Mouse (Mus musculus) forebrain, embryonic 15.5 days (tissue): ENCODE measurements at regions not wholly inside any gene's neighbourhood (a gene's known extent, or its start where the extent isn't known, plus 50 kb on each side); places are given as distances from the start of the nearest gene placed in this dataset.
"Not testable (repeated sequence)": the region's sequence is repeated elsewhere in the genome, so short reads cannot be mapped to it uniquely, and the experiment has no call there.

Source experiments
- ATAC-seq: fragments of 200-750 bp; cut with Nextera tagmentation; replicated peaks from 2 replicates; pipeline ENCODE4 v1.8.0; 2017; ENCODE audit warnings: mild to moderate bottlenecking, moderate TSS enrichment, moderate library complexity
- H3K27ac ChIP-seq: fragments of 300-500 bp; sonication (generic); replicated peaks from 2 replicates; pipeline ENCODE4 v1.5.1; 2015; ENCODE audit warnings: mild to moderate bottlenecking, inconsistent platforms
- H3K27me3 ChIP-seq: fragments of 300-500 bp; sonication (generic); 2 replicates; pipeline ENCODE4 v1.6.1; 2015; ENCODE audit warnings: inconsistent platforms
- H3K36me3 ChIP-seq: fragments of 300-500 bp; sonication (generic); 2 replicates; pipeline ENCODE4 v1.6.1; 2015; ENCODE audit warnings: mild to moderate bottlenecking, inconsistent platforms
- H3K4me1 ChIP-seq: fragments of 300-500 bp; sonication (generic); 2 replicates; pipeline ENCODE4 v1.6.1; 2015; ENCODE audit warnings: inconsistent platforms
- H3K4me2 ChIP-seq: fragments of 300-500 bp; sonication (generic); replicated peaks from 2 replicates; pipeline ENCODE4 v1.6.1; 2015; ENCODE audit warnings: mild to moderate bottlenecking, inconsistent platforms
- H3K4me3 ChIP-seq: fragments of 300-500 bp; sonication (generic); 2 replicates; pipeline ENCODE4 v1.5.1; 2015; ENCODE audit warnings: mild to moderate bottlenecking, inconsistent platforms
- H3K9ac ChIP-seq: fragments of 300-500 bp; sonication (generic); replicated peaks from 2 replicates; pipeline ENCODE4 v1.6.1; 2015; ENCODE audit warnings: mild to moderate bottlenecking, inconsistent platforms
- H3K9me3 ChIP-seq: fragments of 300-500 bp; sonication (generic); 2 replicates; pipeline ENCODE4 v1.6.1; 2016; ENCODE audit warnings: inconsistent platforms
- WGBS: fragments of 180-500 bp; shearing (Covaris S2); methylation state at CpG from one replicate; pipeline ENCODE4 v1.1.7; 2015; ENCODE audit warnings: mixed read lengths; 5-methylcytosine and 5-hydroxymethylcytosine counted together

GRCm38 (mm10) chr1:80969927-80970326, 106.8 kb upstream of the Nyap2 start:
- ATAC-seq: no peak
- Histone ChIP-seq H3K27ac (no peak overlapping the region), H3K4me1 (no peaks in the 10 kb centered on the region), H3K4me3 (no peak overlapping the region), H3K36me3 (no peaks in the 10 kb centered on the region), H3K4me2 (no peak overlapping the region), H3K27me3 (no peaks in the 10 kb centered on the region), H3K9me3 (no peaks in the 10 kb centered on the region), H3K9ac (no peak overlapping the region)

GRCm38 (mm10) chr1:80969194-80969593, 107.6 kb upstream of the Nyap2 start:
- ATAC-seq: no peak
- Histone ChIP-seq H3K4me1 (no peaks in the 10 kb centered on the region), H3K9me3 (no peaks in the 10 kb centered on the region), H3K36me3 (no peaks in the 10 kb centered on the region), H3K27me3 (no peaks in the 10 kb centered on the region), H3K4me2 (no peak overlapping the region), H3K4me3 (no peak overlapping the region), H3K27ac (no peak overlapping the region), H3K9ac (no peak overlapping the region)
- 88% methylated on average over 1 of the region's 1 CpGs for WGBS

- no peak overlapping the region for H3K4me2 ChIP-seq
- H3K27me3 ChIP-seq: no peaks in the 10 kb centered on the region
- no peak for ATAC-seq
- H3K9ac ChIP-seq: no peak overlapping the region
- H3K9me3 ChIP-seq: no peaks in the 10 kb centered on the region
- H3K4me1 ChIP-seq: no peaks in the 10 kb centered on the region
- H3K27ac ChIP-seq: no peak overlapping the region
- WGBS: 80% methylated on average over 2 of the region's 2 CpGs
- H3K4me3 ChIP-seq: no peak overlapping the region
- H3K36me3 ChIP-seq: no peaks in the 10 kb centered on the region
Measured at GRCm38 (mm10) chr1:80965792-80966191, 111.0 kb upstream of the Nyap2 start.

GRCm38 (mm10) chr1:80964376-80964775, 112.4 kb upstream of the Nyap2 start:
- Histone ChIP-seq H3K9me3 (no peaks in the 10 kb centered on the region), H3K4me3 (no peak overlapping the region)
- WGBS: 86% methylated on average over 5 of the region's 5 CpGs

GRCm38 (mm10) chr1:80963838-80964237, 112.9 kb upstream of the Nyap2 start:
- H3K27me3 ChIP-seq: no peaks in the 10 kb centered on the region
- 57% methylated on average over 1 of the region's 1 CpGs for WGBS
- H3K4me1 ChIP-seq: no peaks in the 10 kb centered on the region
- no peak overlapping the region for H3K4me2 ChIP-seq
- H3K27ac ChIP-seq: no peak overlapping the region
- H3K36me3 ChIP-seq: no peaks in the 10 kb centered on the region
- no peak overlapping the region for H3K4me3 ChIP-seq
- peak; percentile 88 for ATAC-seq
- H3K9ac ChIP-seq: no peak overlapping the region
- H3K9me3 ChIP-seq: no peaks in the 10 kb centered on the region

More at GRCm38 (mm10) chr1:80964376-80964775, 112.4 kb upstream of the Nyap2 start:
- H3K36me3 ChIP-seq: no peaks in the 10 kb centered on the region
- H3K9ac ChIP-seq: no peak overlapping the region
- no peaks in the 10 kb centered on the region for H3K27me3 ChIP-seq
- no peak overlapping the region for H3K4me2 ChIP-seq
- no peak for ATAC-seq
- H3K27ac ChIP-seq: no peak overlapping the region
- no peaks in the 10 kb centered on the region for H3K4me1 ChIP-seq

- 92% methylated on average over 4 of the region's 4 CpGs for WGBS
- Histone ChIP-seq H3K9me3 (no peaks in the 10 kb centered on the region), H3K4me1 (no peaks in the 10 kb centered on the region), H3K27ac (no peak overlapping the region), H3K4me2 (no peak overlapping the region), H3K27me3 (no peaks in the 10 kb centered on the region), H3K4me3 (no peak overlapping the region), H3K36me3 (no peaks in the 10 kb centered on the region), H3K9ac (no peak overlapping the region)
- ATAC-seq: no peak
Measured at GRCm38 (mm10) chr1:80950406-80950805, 126.3 kb upstream of the Nyap2 start.

GRCm38 (mm10) chr1:80946049-80946448, 130.7 kb upstream of the Nyap2 start:
- not testable (repeated sequence) for H3K4me2 ChIP-seq, H3K4me1 ChIP-seq, ATAC-seq, H3K9ac ChIP-seq, H3K27ac ChIP-seq, H3K27me3 ChIP-seq, H3K36me3 ChIP-seq, H3K9me3 ChIP-seq, H3K4me3 ChIP-seq

- H3K4me2 ChIP-seq: no peak overlapping the region
- no peak overlapping the region for H3K27ac ChIP-seq
- H3K4me3 ChIP-seq: no peak overlapping the region
- no peaks in the 10 kb centered on the region for H3K36me3 ChIP-seq
- H3K4me1 ChIP-seq: no peaks in the 10 kb centered on the region
- no peak overlapping the region for H3K9ac ChIP-seq
- ATAC-seq: no peak
- H3K9me3 ChIP-seq: no peaks in the 10 kb centered on the region
- 55% methylated on average over 4 of the region's 4 CpGs for WGBS
- H3K27me3 ChIP-seq: no peaks in the 10 kb centered on the region
Measured at GRCm38 (mm10) chr1:80939372-80939771, 137.4 kb upstream of the Nyap2 start.

- H3K27ac ChIP-seq: no peak overlapping the region
- no peak overlapping the region for H3K4me2 ChIP-seq
Measured at GRCm38 (mm10) chr1:80899281-80899680, 141.0 kb upstream of the Dock10 start.

GRCm38 (mm10) chr1:80874140-80874849, 116.0 kb upstream of the Dock10 start:
- Histone ChIP-seq H3K36me3 (no peaks in the 10 kb centered on the region), H3K4me3 (no peak overlapping the region), H3K9me3 (no peaks in the 10 kb centered on the region), H3K4me1 (no peaks in the 10 kb centered on the region), H3K4me2 (no peak overlapping the region), H3K27ac (no peak overlapping the region), H3K27me3 (no peaks in the 10 kb centered on the region), H3K9ac (no peak overlapping the region)
- WGBS: 84% methylated on average over 4 of the region's 4 CpGs
- no peak for ATAC-seq

More at GRCm38 (mm10) chr1:80899281-80899680, 141.0 kb upstream of the Dock10 start:
- Histone ChIP-seq H3K9ac (no peak overlapping the region), H3K4me3 (no peak overlapping the region), H3K9me3 (no peaks in the 10 kb centered on the region), H3K4me1 (no peaks in the 10 kb centered on the region), H3K27me3 (no peaks in the 10 kb centered on the region), H3K36me3 (no peaks in the 10 kb centered on the region)
- no peak for ATAC-seq
- 65% methylated on average over 4 of the region's 4 CpGs for WGBS

GRCm38 (mm10) chr1:80873596-80873995, 115.3 kb upstream of the Dock10 start:
- Histone ChIP-seq H3K36me3 (no peaks in the 10 kb centered on the region), H3K27me3 (no peaks in the 10 kb centered on the region), H3K4me3 (no peak overlapping the region), H3K27ac (no peak overlapping the region), H3K9ac (no peak overlapping the region), H3K4me2 (no peak overlapping the region), H3K9me3 (no peaks in the 10 kb centered on the region), H3K4me1 (no peaks in the 10 kb centered on the region)
- 64% methylated on average over 2 of the region's 2 CpGs for WGBS
- ATAC-seq: no peak

- no peak overlapping the region for H3K9ac ChIP-seq
Measured at GRCm38 (mm10) chr1:80868805-80869204, 110.5 kb upstream of the Dock10 start.

GRCm38 (mm10) chr1:80856981-80857380, 98.7 kb upstream of the Dock10 start:
- Histone ChIP-seq H3K36me3 (no peaks in the 10 kb centered on the region), H3K4me3 (no peak overlapping the region), H3K9ac (no peak overlapping the region), H3K27ac (no peak overlapping the region), H3K4me2 (no peak overlapping the region), H3K4me1 (peaks cover 13% of the 10 kb centered on the region), H3K9me3 (no peaks in the 10 kb centered on the region), H3K27me3 (no peaks in the 10 kb centered on the region)
- WGBS: 86% methylated on average over 2 of the region's 2 CpGs
- no peak for ATAC-seq

More at GRCm38 (mm10) chr1:80868805-80869204, 110.5 kb upstream of the Dock10 start:
- H3K27ac ChIP-seq: no peak overlapping the region
- H3K4me2 ChIP-seq: no peak overlapping the region
- no peak overlapping the region for H3K4me3 ChIP-seq
- H3K36me3 ChIP-seq: no peaks in the 10 kb centered on the region
- ATAC-seq: no peak
- H3K27me3 ChIP-seq: no peaks in the 10 kb centered on the region
- H3K9me3 ChIP-seq: no peaks in the 10 kb centered on the region
- H3K4me1 ChIP-seq: no peaks in the 10 kb centered on the region
